Mouse (Mus musculus) hindbrain, embryonic 14.5 days (tissue): ENCODE measurements around the gene Ap5b1. TPM values are rescaled to one million over a fixed set of nuclear protein-coding genes. Genes with fewer than 3 reads are reported as not detected.

Experiments used
- ATAC-seq: fragments of 200-750 bp; cut with Nextera tagmentation; 2 replicates; pipeline ENCODE4 v1.8.0; 2017; ENCODE audit warnings: moderate number of reproducible peaks, mild to moderate bottlenecking, moderate TSS enrichment, moderate library complexity; ENCODE audit not compliant: low FRiP score
- DNase-seq: peaks from one replicate; pipeline ENCODE4 v3.0.0-alpha.2; 2015; ENCODE audit warnings: low spot score
- H3K27ac ChIP-seq: fragments of 300-500 bp; sonication (generic); 2 replicates; pipeline ENCODE4 v1.5.1; 2014; ENCODE audit warnings: mild to moderate bottlenecking, moderate library complexity
- H3K27me3 ChIP-seq: fragments of 300-500 bp; sonication (generic); 2 replicates; pipeline ENCODE4 v1.6.1; 2014; ENCODE audit warnings: mild to moderate bottlenecking, low read length, mixed read lengths; ENCODE audit not compliant: control insufficient read depth, insufficient read depth
- H3K36me3 ChIP-seq: fragments of 300-500 bp; sonication (generic); replicated peaks from 2 replicates; pipeline ENCODE4 v1.6.1; 2014; ENCODE audit not compliant: control insufficient read depth, insufficient read depth
- H3K4me1 ChIP-seq: fragments of 300-500 bp; sonication (generic); replicated peaks from 2 replicates; pipeline ENCODE4 v1.6.1; 2014; ENCODE audit warnings: antibody characterized with exemption, low read length, mixed read lengths; ENCODE audit not compliant: control insufficient read depth, insufficient read depth
- H3K4me2 ChIP-seq: fragments of 300-500 bp; sonication (generic); replicated peaks from 2 replicates; pipeline ENCODE4 v1.6.1; 2014; ENCODE audit warnings: mild to moderate bottlenecking, moderate library complexity
- H3K4me3 ChIP-seq: fragments of 300-500 bp; sonication (generic); replicated peaks from 2 replicates; pipeline ENCODE4 v1.5.1; 2014; ENCODE audit warnings: mild to moderate bottlenecking, low read length
- H3K9ac ChIP-seq: fragments of 300-500 bp; sonication (generic); 2 replicates; pipeline ENCODE4 v1.6.1; 2014
- H3K9me3 ChIP-seq: fragments of 300-500 bp; sonication (generic); 2 replicates; pipeline ENCODE4 v1.6.1; 2016; ENCODE audit warnings: low read length; ENCODE audit not compliant: control insufficient read depth
- WGBS: fragments of 180-500 bp; shearing (Covaris S2); extraction: QIAGEN DNeasy Blood & Tissue Kit; methylation state at CpG from one replicate; pipeline ENCODE4 v1.1.7; 2014; 5-methylcytosine and 5-hydroxymethylcytosine counted together
- polyA plus RNA-seq: library from polyadenylated mRNA; unstranded; fragments of >200 nt; fragmentation: Nextera tagmentation; extraction: Ambion mirVana; gene quantifications from 2 replicates; pipeline ENCODE4 v1.2.1, GENCODE M21; 2014

Ap5b1 gene
- polyA plus RNA-seq, 1 experiment from 2014 or later = 4.0 TPM

- H3K27ac ChIP-seq = no peak overlapping the region
- ATAC-seq = no peak
- H3K27me3 ChIP-seq = no peaks in the 10 kb centered on the region
- H3K4me1 ChIP-seq = peaks cover 5% of the 10 kb centered on the region; the same call in 1 of the 2 replicates
- H3K4me2 ChIP-seq = no peak overlapping the region
- WGBS = 86% methylated on average over 19 of the region's 19 CpGs
- no peak overlapping the region for H3K4me3 ChIP-seq
- H3K9ac ChIP-seq = no peak overlapping the region
- H3K9me3 ChIP-seq = no peaks in the 10 kb centered on the region
- no peak for DNase-seq
- peaks cover 10% of the 10 kb centered on the region; the same call in 1 of the 2 replicates for H3K36me3 ChIP-seq
Measured at GRCm38 (mm10) chr19:5572331-5573125, 4.7 kb downstream of the Ap5b1 start.

GRCm38 (mm10) chr19:5575336-5575735 lies 7.5 kb downstream of the Ap5b1 start:
- no peak for ATAC-seq
- Histone ChIP-seq H3K9me3 (no peaks in the 10 kb centered on the region), H3K4me1 (no peaks in the 10 kb centered on the region), H3K27me3 (no peaks in the 10 kb centered on the region), H3K9ac (no peak overlapping the region), H3K36me3 (peaks cover 9% of the 10 kb centered on the region; the same call in 1 of the 2 replicates), H3K4me3 (no peak overlapping the region), H3K27ac (no peak overlapping the region), H3K4me2 (no peak overlapping the region)
- 92% methylated on average over 1 of the region's 1 CpGs for WGBS
- no peak for DNase-seq

DNA sequence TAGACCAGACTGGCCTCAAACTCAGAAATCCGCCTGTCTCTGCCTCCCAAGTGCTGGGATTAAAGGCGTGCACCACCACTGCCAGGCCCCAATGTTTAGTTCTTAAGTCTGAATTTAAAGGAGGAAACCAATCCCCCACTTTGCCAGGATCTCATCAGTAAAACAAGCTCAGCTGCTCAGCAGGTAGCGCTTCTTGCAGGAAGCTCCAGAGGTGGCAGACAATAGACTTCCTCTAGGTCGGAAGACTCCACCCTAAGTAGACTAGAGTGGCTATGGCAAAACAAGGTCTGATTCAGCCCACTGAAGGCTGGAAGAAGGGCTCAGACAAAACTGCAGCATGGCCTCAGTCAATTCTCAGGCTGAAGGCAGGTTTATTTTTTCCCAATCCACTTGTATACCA lies 12.1 kb downstream of the Ap5b1 start:
- Histone ChIP-seq H3K27ac (no peak overlapping the region), H3K4me1 (no peaks in the 10 kb centered on the region), H3K36me3 (no peaks in the 10 kb centered on the region), H3K4me2 (no peak overlapping the region), H3K4me3 (no peak overlapping the region), H3K27me3 (no peaks in the 10 kb centered on the region), H3K9me3 (no peaks in the 10 kb centered on the region), H3K9ac (no peak overlapping the region)
- ATAC-seq = no peak
- no peak for DNase-seq
- WGBS = 60% methylated on average over 4 of the region's 4 CpGs

- no peak overlapping the region for H3K4me3 ChIP-seq
- 95% methylated on average over 6 of the region's 6 CpGs for WGBS
- no peaks in the 10 kb centered on the region for H3K9me3 ChIP-seq
- H3K4me1 ChIP-seq = no peaks in the 10 kb centered on the region
- ATAC-seq (no peak), DNase-seq (no peak)
- H3K9ac ChIP-seq = no peak overlapping the region
- H3K27ac ChIP-seq = no peak overlapping the region
- H3K27me3 ChIP-seq = no peaks in the 10 kb centered on the region
- H3K4me2 ChIP-seq = no peak overlapping the region
- no peaks in the 10 kb centered on the region for H3K36me3 ChIP-seq
Measured at GRCm38 (mm10) chr19:5580776-5581175, 13.0 kb downstream of the Ap5b1 start.

GRCm38 (mm10) chr19:5581995-5582394 lies 14.2 kb downstream of the Ap5b1 start:
- no peak overlapping the region for H3K4me2 ChIP-seq
- no peak overlapping the region for H3K4me3 ChIP-seq
- H3K27me3 ChIP-seq = no peaks in the 10 kb centered on the region
- H3K27ac ChIP-seq = no peak overlapping the region
- 78% methylated on average over 2 of the region's 2 CpGs for WGBS
- H3K9me3 ChIP-seq = no peaks in the 10 kb centered on the region
- DNase-seq (no peak), ATAC-seq (no peak)
- H3K36me3 ChIP-seq = no peaks in the 10 kb centered on the region
- no peaks in the 10 kb centered on the region for H3K4me1 ChIP-seq
- no peak overlapping the region for H3K9ac ChIP-seq

GRCm38 (mm10) chr19:5589159-5589558 lies 21.3 kb downstream of the Ap5b1 start:
- WGBS = 79% methylated on average over 9 of the region's 9 CpGs
- Histone ChIP-seq H3K4me2 (no peak overlapping the region), H3K27me3 (no peaks in the 10 kb centered on the region), H3K9me3 (no peaks in the 10 kb centered on the region), H3K4me1 (no peaks in the 10 kb centered on the region), H3K36me3 (no peaks in the 10 kb centered on the region), H3K4me3 (no peak overlapping the region), H3K9ac (no peak overlapping the region), H3K27ac (no peak overlapping the region)
- no peak for DNase-seq
- ATAC-seq = no peak

GRCm38 (mm10) chr19:5591888-5592287 lies 24.1 kb downstream of the Ap5b1 start:
- no peaks in the 10 kb centered on the region for H3K27me3 ChIP-seq
- H3K4me3 ChIP-seq = no peak overlapping the region
- DNase-seq (no peak), ATAC-seq (no peak)
- H3K9ac ChIP-seq = no peak overlapping the region
- H3K9me3 ChIP-seq = no peaks in the 10 kb centered on the region
- no peaks in the 10 kb centered on the region for H3K36me3 ChIP-seq
- 89% methylated on average over 6 of the region's 6 CpGs for WGBS
- H3K4me1 ChIP-seq = no peaks in the 10 kb centered on the region
- no peak overlapping the region for H3K27ac ChIP-seq
- H3K4me2 ChIP-seq = no peak overlapping the region

DNA sequence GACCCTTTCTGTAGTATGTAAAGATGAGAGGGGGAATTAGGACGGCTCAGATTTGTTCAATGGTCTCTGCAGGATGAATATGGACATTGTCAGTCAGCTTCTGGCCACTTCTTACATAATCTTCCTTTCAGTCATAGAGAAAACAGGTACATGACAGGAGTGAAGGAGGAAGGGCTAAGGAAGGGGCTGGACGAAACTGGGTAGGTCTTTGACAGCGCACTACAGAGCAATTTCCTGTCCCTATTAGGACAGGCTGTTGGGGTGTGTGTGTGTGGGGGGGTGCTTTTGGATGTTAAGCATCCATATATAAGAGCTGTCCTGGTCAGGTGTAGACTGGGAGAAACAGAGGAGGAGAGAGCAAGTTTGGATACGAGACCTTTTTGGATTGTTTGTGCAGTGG lies 31.4 kb downstream of the Ap5b1 start:
- Histone ChIP-seq H3K36me3 (peaks cover 18% of the 10 kb centered on the region), H3K4me3 (no peak overlapping the region), H3K9me3 (no peaks in the 10 kb centered on the region), H3K4me2 (no peak overlapping the region), H3K4me1 (peaks cover 14% of the 10 kb centered on the region), H3K9ac (no peak overlapping the region), H3K27ac (no peak overlapping the region), H3K27me3 (no peaks in the 10 kb centered on the region)
- 81% methylated on average over 4 of the region's 4 CpGs for WGBS
- no peak for DNase-seq
- ATAC-seq = no peak

- H3K36me3 ChIP-seq = peaks cover 45% of the 10 kb centered on the region
- H3K27ac ChIP-seq = peak within 1 kb of the TSS; percentile 75
- DNase-seq (peak; percentile 87), ATAC-seq (peak; percentile 90)
- peak within 1 kb of the TSS; percentile 94 for H3K4me2 ChIP-seq
- H3K9me3 ChIP-seq = no peaks in the 10 kb centered on the region
- under 1% methylated on average over 64 of the region's 64 CpGs for WGBS
- H3K4me3 ChIP-seq = peak within 1 kb of the TSS; percentile 72
- peak within 1 kb of the TSS; percentile 84 for H3K9ac ChIP-seq
- H3K27me3 ChIP-seq = no peaks in the 10 kb centered on the region
- peaks cover 14% of the 10 kb centered on the region for H3K4me1 ChIP-seq
Measured at GRCm38 (mm10) chr19:5601752-5602541, 34.1 kb downstream of the Ap5b1 start, which contains the start of gene Rnaseh2c. TSS of gene Rnaseh2c (plus strand) at chr19:5601873.
